Mouse (Mus musculus): ENCODE measurements around the gene Timm9.
"Not testable (repeated sequence)": the region's sequence is repeated elsewhere in the genome, so short reads cannot be mapped to it uniquely, and the experiment has no call there.

Gene Timm9

GRCm38 (mm10) chr12:71104275-71104674 is 32.2 kb downstream of the Timm9 start:
- DNase-seq (ENCODE audit: low spot score), result not testable (repeated sequence)

GRCm38 (mm10) chr12:71086331-71086730 is 50.2 kb downstream of the Timm9 start:
- DNase-seq (ENCODE audit: low spot score), result no peak

All from MN1 (cell line).